Mouse (Mus musculus): ENCODE results near the gene Cul4b.

GRCm38 (mm10) chrX:38600995-38601369 lies 25.0 kb upstream of the Cul4b start:
- TF ChIP-seq POLR2A (IDR thresholded peaks at IDR 0.05; ENCODE audit: control insufficient read depth, extremely low read depth, insufficient read depth, low read length, poor library complexity) (no peak), CTCF (IDR thresholded peaks at IDR 0.05; ENCODE audit: borderline replicate concordance, control insufficient read depth, extremely low read depth, insufficient read depth, low read length, poor library complexity) (no peak)
